Mouse (Mus musculus) forebrain, embryonic 15.5 days (tissue): ENCODE data around the gene Ppia. TPM values are rescaled to one million over a fixed set of nuclear protein-coding genes. Genes with fewer than 3 reads are reported as not detected.
A peak's percentile ranks its signal among the peaks of the same experiment; 100 is the strongest.

Source experiments
- ATAC-seq: fragments of 200-750 bp; cut with Nextera tagmentation; replicated peaks from 2 replicates; pipeline ENCODE4 v1.8.0; 2017; ENCODE audit warnings: mild to moderate bottlenecking, moderate TSS enrichment, moderate library complexity
- H3K27ac ChIP-seq: fragments of 300-500 bp; sonication (generic); replicated peaks from 2 replicates; pipeline ENCODE4 v1.5.1; 2015; ENCODE audit warnings: mild to moderate bottlenecking, inconsistent platforms
- H3K27me3 ChIP-seq: fragments of 300-500 bp; sonication (generic); 2 replicates; pipeline ENCODE4 v1.6.1; 2015; ENCODE audit warnings: inconsistent platforms
- H3K36me3 ChIP-seq: fragments of 300-500 bp; sonication (generic); 2 replicates; pipeline ENCODE4 v1.6.1; 2015; ENCODE audit warnings: mild to moderate bottlenecking, inconsistent platforms
- H3K4me1 ChIP-seq: fragments of 300-500 bp; sonication (generic); 2 replicates; pipeline ENCODE4 v1.6.1; 2015; ENCODE audit warnings: inconsistent platforms
- H3K4me2 ChIP-seq: fragments of 300-500 bp; sonication (generic); replicated peaks from 2 replicates; pipeline ENCODE4 v1.6.1; 2015; ENCODE audit warnings: mild to moderate bottlenecking, inconsistent platforms
- H3K4me3 ChIP-seq: fragments of 300-500 bp; sonication (generic); 2 replicates; pipeline ENCODE4 v1.5.1; 2015; ENCODE audit warnings: mild to moderate bottlenecking, inconsistent platforms
- H3K9ac ChIP-seq: fragments of 300-500 bp; sonication (generic); replicated peaks from 2 replicates; pipeline ENCODE4 v1.6.1; 2015; ENCODE audit warnings: mild to moderate bottlenecking, inconsistent platforms
- H3K9me3 ChIP-seq: fragments of 300-500 bp; sonication (generic); 2 replicates; pipeline ENCODE4 v1.6.1; 2016; ENCODE audit warnings: inconsistent platforms
- WGBS: fragments of 180-500 bp; shearing (Covaris S2); methylation state at CpG from one replicate; pipeline ENCODE4 v1.1.7; 2015; ENCODE audit warnings: mixed read lengths; 5-methylcytosine and 5-hydroxymethylcytosine counted together
- polyA plus RNA-seq: library from polyadenylated mRNA; unstranded; fragments of >200 nt; fragmentation: Nextera tagmentation; extraction: Ambion mirVana; gene quantifications from 2 replicates; pipeline ENCODE4 v1.2.1, GENCODE M21; 2015

Gene Ppia
- polyA plus RNA-seq, 1 experiment from 2014 or later, result 3,682 TPM

DNA sequence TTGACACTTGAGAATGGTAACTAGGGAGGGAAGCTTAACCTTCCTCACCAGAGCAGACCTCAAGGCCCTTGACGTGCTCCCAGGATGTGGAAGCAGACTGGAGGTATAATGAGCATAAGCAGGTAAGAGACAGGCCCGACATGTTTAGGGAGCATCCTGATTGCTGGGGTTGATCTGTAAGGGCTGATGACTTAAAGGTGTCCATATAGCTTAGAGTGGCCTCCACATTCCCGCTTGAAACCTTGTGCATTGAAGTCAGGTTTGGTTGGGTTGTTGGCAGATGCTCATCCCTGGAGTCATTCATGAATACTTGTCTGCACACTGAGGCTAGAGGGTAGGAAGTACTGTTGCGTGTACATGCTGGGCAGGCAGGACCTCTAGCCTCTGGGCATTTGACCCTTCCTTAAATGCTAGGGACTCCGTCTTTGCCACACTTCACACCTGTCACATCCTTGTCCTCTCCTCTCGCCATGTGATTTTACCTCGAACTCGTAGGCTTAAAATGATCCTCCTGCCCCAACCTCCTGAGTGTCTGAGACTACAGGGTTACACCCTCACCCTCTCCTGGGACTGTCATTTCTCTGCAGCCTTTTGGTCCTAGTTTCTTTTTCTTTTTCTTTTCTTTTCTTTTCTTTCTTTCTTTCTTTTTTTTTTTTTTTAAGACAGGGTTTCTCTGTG, 24.7 kb upstream of the Ppia start:
- Histone ChIP-seq H3K4me3 (peak overlapping the region; percentile 85), H3K36me3 (peaks cover 26% of the 10 kb centered on the region), H3K27me3 (no peaks in the 10 kb centered on the region), H3K27ac (no peak overlapping the region), H3K9ac (peak overlapping the region; percentile 93), H3K4me2 (peak overlapping the region; percentile 80), H3K4me1 (peaks cover 32% of the 10 kb centered on the region), H3K9me3 (no peaks in the 10 kb centered on the region)
- ATAC-seq, result no peak
- WGBS, result 80% methylated on average over 8 of the region's 8 CpGs

DNA sequence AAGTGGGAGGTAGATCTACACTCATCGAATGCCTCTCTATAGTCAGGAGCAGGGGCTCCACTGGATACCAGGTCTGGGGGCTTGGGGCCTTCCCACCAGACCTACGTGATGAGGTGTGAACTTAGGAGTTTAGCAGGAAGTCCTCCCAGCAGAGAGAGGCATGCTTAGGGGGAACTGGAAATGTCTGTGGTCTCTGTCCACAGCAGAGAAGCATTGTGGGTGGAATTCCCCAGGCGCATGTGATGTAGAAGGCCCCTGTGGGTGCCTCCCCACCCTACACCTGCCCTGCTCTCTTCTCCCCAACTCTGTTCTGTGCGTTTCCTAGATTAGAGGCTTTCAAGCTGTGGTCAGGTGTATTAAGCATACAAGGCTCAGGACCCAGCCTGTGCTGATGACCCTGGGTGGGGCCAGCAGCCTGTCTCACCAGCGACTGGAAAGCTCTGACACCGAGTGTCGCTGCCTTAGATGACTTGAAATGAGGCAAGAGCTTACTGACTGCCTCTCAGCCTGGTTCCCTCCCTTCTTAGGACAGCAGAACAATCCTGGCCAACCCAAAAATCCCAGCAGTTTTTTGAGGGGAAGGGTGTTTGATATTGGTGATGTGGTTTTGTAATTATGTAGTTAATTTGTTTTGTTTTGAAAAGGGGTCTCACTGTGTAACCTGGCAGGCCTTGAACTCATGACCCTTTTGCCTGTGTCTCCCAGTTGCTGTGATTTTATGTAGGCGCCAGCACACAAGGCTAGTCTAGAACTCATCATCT, 23.5 kb upstream of the Ppia start:
- no peak overlapping the region for H3K9ac ChIP-seq
- H3K4me2 ChIP-seq, result no peak overlapping the region

DNA sequence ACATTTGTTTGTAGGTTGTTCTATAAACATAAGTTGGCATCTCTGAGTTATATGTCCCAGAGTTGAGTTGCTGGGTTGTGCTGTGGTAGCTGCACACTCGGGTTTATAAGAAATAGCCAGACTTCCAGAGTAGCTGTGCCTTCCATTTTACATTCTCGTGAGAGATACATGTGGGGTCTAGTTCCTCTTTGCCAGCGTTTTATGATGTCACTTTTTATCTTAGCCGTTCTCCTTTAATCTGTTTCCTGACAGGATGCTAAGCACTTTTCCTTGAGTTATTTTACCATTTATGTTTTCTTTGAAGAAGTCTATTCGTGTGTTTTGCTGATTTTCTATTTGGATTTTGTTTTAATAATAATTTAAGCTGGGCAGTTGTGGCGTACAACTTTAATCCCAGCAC, 22.4 kb upstream of the Ppia start:
- Histone ChIP-seq H3K27me3 (no peaks in the 10 kb centered on the region), H3K4me3 (no peak overlapping the region), H3K4me2 (no peak overlapping the region), H3K9ac (no peak overlapping the region), H3K4me1 (peaks cover 32% of the 10 kb centered on the region), H3K9me3 (no peaks in the 10 kb centered on the region), H3K27ac (no peak overlapping the region), H3K36me3 (peaks cover 49% of the 10 kb centered on the region)
- 92% methylated on average over 6 of the region's 6 CpGs for WGBS
- ATAC-seq, result no peak

More for the DNA sequence above, 23.5 kb upstream of the Ppia start:
- H3K4me3 ChIP-seq, result no peak overlapping the region
- WGBS, result 93% methylated on average over 8 of the region's 8 CpGs
- H3K9me3 ChIP-seq, result no peaks in the 10 kb centered on the region
- peaks cover 32% of the 10 kb centered on the region for H3K4me1 ChIP-seq
- ATAC-seq, result no peak
- H3K36me3 ChIP-seq, result peaks cover 38% of the 10 kb centered on the region
- no peaks in the 10 kb centered on the region for H3K27me3 ChIP-seq
- no peak overlapping the region for H3K27ac ChIP-seq

DNA sequence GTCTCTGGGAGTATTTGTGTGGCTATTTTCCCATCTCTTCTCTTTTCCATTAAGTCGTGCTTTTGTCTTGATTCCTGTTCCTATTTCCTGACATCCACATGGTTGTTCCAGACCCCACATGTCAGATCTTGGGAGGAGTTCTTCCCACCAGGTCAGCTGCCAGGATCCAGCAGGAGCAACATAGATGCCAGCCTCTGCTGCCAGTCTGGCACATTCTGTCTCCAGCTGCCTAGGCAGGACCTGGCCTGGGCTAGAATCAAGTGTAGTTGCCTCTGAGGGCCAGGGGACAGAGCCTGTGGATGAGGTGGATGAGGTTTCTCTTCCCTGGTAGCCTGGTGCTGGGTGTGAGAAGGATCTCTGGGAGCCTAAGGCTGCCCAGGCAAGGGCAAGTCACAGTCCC, 21.4 kb upstream of the Ppia start:
- Histone ChIP-seq H3K4me3 (no peak overlapping the region), H3K36me3 (peaks cover 59% of the 10 kb centered on the region), H3K4me1 (peaks cover 32% of the 10 kb centered on the region), H3K27me3 (no peaks in the 10 kb centered on the region), H3K27ac (no peak overlapping the region), H3K9me3 (no peaks in the 10 kb centered on the region), H3K4me2 (no peak overlapping the region), H3K9ac (no peak overlapping the region)
- no peak for ATAC-seq
- WGBS, result 64% methylated on average over 1 of the region's 1 CpGs

DNA sequence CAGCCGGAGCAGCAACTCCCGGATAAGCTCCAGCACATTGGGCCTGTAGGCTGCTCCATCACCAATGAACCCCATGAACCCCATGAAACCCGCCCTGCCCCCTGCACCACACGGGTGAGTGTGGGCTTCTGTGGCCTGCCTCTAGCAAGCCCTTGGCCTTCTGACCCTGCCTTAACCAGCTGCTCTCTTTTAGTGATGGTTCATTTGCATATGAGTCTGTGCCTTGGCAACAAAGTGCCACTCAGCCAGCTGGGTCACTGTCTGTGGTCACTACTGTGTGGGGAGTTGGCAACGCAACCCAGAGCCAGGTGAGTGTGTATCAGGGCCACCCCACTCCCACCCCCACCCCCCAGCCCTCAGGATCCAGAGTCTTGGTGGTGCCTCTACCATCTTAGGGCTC, 19.7 kb upstream of the Ppia start:
- H3K4me2 ChIP-seq, result no peak overlapping the region
- H3K27ac ChIP-seq, result no peak overlapping the region
- H3K36me3 ChIP-seq, result peaks cover 76% of the 10 kb centered on the region
- no peak overlapping the region for H3K4me3 ChIP-seq
- H3K27me3 ChIP-seq, result no peaks in the 10 kb centered on the region
- H3K4me1 ChIP-seq, result peaks cover 25% of the 10 kb centered on the region
- ATAC-seq, result no peak
- no peak overlapping the region for H3K9ac ChIP-seq
- no peaks in the 10 kb centered on the region for H3K9me3 ChIP-seq
- WGBS, result 87% methylated on average over 5 of the region's 5 CpGs

DNA sequence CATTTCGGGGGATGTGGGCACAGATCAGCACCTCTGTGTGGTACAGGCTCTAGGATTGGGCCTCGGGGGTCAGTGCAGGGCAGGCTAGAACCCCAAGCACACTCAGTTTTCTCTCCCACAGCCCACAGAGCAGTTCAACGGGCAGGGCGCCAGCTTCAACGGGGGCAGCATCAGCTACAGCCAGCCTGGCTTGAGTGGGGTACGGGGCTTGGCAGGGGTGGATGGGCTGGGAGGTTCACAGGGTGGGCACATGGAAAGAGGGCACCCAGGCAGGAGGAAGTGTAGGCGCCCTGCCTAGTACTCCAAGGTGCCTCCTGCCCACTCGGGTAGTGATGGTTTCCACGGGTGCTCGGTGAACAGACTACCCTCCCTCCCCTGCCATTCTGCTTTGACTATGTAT, 17.1 kb upstream of the Ppia start:
- no peaks in the 10 kb centered on the region for H3K9me3 ChIP-seq
- no peak overlapping the region for H3K9ac ChIP-seq
- H3K36me3 ChIP-seq, result peaks cover 85% of the 10 kb centered on the region
- no peak overlapping the region for H3K4me3 ChIP-seq
- no peaks in the 10 kb centered on the region for H3K27me3 ChIP-seq
- H3K27ac ChIP-seq, result no peak overlapping the region
- WGBS, result 88% methylated on average over 10 of the region's 10 CpGs
- peaks cover 8% of the 10 kb centered on the region for H3K4me1 ChIP-seq
- no peak overlapping the region for H3K4me2 ChIP-seq
- no peak for ATAC-seq

DNA sequence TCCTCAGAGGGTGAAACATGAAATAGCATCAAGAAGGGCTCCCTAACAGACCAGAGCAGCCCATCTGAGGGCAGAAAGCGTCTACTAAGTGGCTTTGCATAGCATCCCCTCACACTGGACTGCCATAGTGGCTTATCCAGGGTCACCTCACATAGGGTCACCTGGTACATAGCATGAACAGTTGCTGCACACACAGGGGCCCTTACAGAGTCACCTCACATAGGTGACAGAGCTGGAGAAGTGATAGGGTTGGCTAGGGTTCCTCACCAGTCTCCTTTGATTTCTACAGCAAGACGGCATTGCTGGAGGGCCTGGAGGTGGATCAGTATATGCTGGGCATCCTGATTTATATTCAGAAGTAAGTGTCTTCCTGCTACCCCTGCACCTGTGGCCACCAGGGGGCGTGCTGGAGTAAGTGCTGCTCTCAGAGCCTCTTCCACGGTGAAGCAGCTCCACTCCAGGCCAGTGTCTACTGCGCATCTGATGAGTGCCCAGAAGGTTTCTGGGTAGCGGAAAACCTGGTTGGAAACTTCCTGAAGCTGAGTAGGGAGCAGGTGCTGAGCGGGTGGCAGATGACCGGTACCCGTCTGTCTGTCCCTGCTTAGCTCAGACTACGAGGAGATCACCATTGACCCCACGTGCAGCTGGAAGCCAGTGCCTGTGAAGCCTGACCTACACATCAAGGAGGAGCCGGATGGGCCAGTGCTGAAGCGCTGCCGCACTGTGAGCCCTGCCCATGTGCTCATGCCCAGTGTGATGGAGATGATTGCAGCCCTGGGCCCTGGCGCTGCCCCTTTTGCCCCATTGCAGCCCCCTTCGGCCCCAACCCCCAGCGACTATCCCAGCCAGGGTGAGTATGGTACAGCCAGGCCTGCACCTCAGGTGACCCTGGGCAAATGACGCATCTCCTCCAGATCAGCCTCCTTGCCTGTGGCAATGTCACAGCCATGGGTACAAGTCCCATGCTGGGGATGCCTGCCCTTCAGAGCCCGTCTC, 12.4 kb upstream of the Ppia start:
- Histone ChIP-seq H3K36me3 (peaks cover 88% of the 10 kb centered on the region), H3K9ac (no peak overlapping the region), H3K9me3 (no peaks in the 10 kb centered on the region), H3K27ac (no peak overlapping the region), H3K4me2 (no peak overlapping the region), H3K4me3 (no peak overlapping the region), H3K4me1 (peaks cover 4% of the 10 kb centered on the region; the same call in 1 of the 2 replicates), H3K27me3 (no peaks in the 10 kb centered on the region)
- ATAC-seq, result no peak
- 87% methylated on average over 19 of the region's 19 CpGs for WGBS

DNA sequence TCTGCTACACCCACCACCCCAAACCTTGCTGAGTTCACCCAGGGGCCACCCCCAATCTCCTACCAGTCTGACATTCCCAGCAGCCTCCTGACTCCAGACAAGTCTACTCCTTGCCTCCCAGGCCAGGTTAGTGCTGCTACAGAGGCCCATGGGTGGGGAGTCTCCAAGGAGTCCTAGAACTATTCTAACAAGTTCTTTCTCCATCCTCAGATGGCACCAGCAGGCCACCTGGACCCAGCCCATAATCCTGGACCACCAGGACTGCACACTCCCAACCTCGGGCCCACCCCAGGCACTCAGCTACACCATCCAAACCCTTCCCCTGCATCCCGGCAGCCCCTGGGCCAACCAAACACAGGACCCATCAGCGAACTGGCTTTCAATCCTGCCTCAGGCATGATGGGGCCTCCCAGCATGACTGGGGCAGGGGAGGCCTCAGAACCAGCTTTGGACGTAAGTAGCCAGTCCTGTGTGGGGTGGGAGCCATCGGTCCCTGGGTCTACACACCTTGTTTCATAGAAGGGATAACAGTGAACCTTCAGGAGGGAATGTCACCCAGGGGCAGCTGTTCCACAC, 11.3 kb upstream of the Ppia start:
- H3K27me3 ChIP-seq, result no peaks in the 10 kb centered on the region
- ATAC-seq, result no peak
- H3K4me1 ChIP-seq, result peaks cover 4% of the 10 kb centered on the region; the same call in 1 of the 2 replicates
- no peak overlapping the region for H3K27ac ChIP-seq
- peaks cover 77% of the 10 kb centered on the region for H3K36me3 ChIP-seq
- H3K4me3 ChIP-seq, result no peak overlapping the region
- no peaks in the 10 kb centered on the region for H3K9me3 ChIP-seq
- no peak overlapping the region for H3K4me2 ChIP-seq
- WGBS, result 90% methylated on average over 5 of the region's 5 CpGs
- no peak overlapping the region for H3K9ac ChIP-seq

DNA sequence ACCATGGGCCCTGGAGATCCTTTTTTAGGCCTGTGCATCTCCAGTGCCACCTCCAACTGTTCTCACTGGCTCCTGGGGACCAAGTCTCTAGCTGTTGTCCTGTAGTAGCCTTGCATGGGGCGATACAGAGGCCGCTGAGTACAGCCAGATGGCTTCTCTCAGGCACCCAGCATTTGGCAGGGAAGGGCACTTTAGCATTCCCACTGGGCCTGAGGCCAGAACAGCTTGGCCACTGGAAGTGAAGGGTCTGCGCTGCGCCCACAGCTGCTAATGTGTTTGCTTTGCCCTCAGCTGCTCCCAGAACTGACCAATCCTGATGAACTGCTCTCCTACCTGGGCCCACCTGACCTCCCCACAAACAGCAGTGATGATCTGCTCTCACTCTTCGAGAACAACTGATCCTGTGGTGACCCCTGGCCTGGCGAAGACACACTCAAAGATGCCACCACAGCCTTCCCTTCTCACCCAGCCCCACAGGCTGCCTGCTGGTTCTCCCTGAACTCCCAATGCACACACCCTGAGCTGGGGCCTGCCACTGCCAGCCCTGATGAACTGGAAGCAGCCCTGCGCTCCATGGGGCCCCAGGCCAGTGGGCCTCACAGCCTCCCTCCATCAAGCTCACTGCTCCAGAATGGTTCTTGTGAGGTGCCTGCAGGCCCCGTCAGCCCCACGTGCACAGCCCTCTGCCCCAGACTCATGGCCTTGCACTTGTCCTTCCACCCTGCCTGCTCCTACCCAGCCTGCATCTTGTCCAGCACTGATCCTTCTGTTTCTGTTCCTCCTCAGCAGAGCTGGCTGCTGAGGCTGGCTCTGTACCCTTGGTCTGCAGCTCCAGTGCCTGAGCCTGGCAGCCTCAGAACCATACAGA, 10.3 kb upstream of the Ppia start:
- Histone ChIP-seq H3K4me1 (peaks cover 4% of the 10 kb centered on the region; the same call in 1 of the 2 replicates), H3K4me3 (no peak overlapping the region), H3K36me3 (peaks cover 67% of the 10 kb centered on the region), H3K27me3 (no peaks in the 10 kb centered on the region), H3K9me3 (no peaks in the 10 kb centered on the region), H3K9ac (no peak overlapping the region), H3K4me2 (no peak overlapping the region), H3K27ac (peak overlapping the region; percentile 39)
- no peak for ATAC-seq
- 86% methylated on average over 9 of the region's 9 CpGs for WGBS

DNA sequence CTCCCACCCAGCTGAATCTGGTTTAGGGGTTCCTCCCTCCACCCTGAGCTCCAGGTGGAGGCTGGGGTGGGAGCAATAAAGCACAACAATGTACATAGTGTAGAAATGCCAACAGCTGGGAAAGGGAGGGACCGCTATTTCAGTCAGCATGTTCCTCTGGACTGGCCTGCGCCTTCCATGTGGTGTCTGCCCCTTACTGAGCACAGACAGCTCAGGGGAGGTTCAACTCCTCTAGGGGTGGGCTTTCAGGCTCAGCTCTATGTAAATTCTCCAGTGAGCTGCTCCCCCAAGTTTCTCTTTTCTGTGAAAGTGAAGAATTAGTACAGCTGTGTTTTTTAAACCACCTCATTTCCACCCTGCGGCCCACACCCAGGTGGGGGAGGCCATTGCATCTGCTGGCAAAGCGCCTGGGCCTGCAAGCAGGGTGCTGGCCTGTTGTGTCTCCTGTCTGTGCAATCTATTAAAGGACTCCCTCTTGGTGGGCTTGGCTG, 9.6 kb upstream of the Ppia start:
- no peak overlapping the region for H3K4me3 ChIP-seq
- no peak for ATAC-seq
- peaks cover 60% of the 10 kb centered on the region for H3K36me3 ChIP-seq
- no peaks in the 10 kb centered on the region for H3K9me3 ChIP-seq
- 84% methylated on average over 4 of the region's 4 CpGs for WGBS
- H3K27me3 ChIP-seq, result no peaks in the 10 kb centered on the region
- H3K9ac ChIP-seq, result no peak overlapping the region
- H3K4me1 ChIP-seq, result peaks cover 4% of the 10 kb centered on the region; the same call in 1 of the 2 replicates
- peak overlapping the region; percentile 56 for H3K27ac ChIP-seq
- no peak overlapping the region for H3K4me2 ChIP-seq
